Mouse (Mus musculus) natural killer cell, adult 2 months (primary cell): ENCODE results near the gene Gnao1.

ENCODE experiments used
- DNase-seq, 2 experiments: peaks; one replicate each; pipeline ENCODE4 v3.0.0; 2022; ENCODE audit warnings: low spot score in 2 of 2

Gene Gnao1

DNA sequence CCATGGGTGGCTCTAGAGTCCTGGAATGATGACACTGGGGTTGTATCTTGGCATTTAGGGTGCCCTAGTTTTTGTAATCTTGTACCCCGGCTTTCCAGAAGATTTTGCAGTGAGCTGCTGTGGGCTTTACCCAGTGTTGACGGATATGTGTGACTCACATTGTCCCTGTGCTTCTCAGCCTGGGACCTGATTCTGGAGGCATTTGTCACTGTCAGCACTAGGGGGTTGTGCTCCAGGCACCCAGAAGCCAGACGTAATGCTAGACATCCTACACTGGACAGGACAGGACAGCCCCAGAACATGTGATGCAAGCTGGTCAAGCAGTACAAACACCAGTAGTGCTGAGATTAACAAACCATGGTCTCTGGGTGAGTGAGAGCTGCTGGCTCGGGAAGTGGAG, 136.0 kb downstream of the Gnao1 start:
- DNase-seq: no peak

DNA sequence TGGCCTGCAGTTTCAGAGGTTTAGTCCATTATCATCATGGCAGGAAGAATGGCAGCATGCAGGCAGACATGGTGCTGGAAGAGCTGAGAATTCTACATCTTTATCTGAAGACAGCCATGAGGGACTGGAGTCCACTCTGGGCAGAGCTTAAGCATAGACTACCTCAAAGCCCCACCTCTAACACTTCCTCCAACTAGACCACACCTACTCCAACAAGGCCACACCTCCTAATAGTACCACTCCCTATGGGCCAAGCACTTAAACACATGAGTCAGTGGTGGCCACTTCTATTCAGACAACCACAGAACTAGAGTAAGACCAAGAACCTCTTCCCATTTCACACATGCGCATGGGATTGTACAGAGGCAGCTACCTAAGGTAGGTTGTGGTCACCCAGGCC, 136.6 kb downstream of the Gnao1 start:
- no peak for DNase-seq

DNA sequence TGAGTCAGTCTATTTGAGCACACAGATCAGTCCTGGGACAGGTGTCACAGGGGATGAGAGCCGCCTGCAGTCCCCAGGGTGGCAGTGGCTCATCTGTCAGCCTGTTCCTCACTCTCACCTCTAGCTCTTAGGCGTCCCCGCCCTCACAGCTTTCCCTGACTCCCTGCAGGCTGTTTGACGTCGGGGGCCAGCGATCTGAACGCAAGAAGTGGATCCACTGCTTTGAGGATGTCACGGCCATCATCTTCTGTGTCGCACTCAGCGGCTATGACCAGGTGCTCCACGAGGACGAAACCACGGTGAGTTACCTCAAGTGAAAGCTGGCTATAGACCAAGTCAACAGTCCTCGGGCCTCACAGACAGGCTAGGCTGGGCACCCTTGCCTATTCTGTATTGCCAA, 140.4 kb downstream of the Gnao1 start:
- DNase-seq: no peak

DNA sequence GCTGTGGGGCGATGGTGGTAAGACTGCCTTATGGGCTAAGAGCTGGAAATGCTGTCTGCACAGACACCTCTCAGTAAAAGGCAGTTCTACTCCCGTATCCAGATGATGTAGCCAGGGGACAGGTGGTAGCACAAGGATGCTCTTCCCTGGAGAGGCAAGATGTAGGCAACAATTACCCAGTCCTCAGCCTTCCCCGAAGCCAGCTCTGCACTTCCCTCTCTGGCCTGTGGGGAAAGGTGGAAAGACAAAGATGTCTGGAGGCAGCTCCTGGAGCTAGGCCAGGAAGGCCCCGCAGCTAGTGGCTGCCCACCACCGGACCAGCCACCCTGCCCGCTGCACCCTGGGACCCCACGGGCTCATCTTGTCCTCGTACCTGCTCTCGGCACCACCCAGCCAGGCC, 142.7 kb downstream of the Gnao1 start:
- DNase-seq: no peak

DNA sequence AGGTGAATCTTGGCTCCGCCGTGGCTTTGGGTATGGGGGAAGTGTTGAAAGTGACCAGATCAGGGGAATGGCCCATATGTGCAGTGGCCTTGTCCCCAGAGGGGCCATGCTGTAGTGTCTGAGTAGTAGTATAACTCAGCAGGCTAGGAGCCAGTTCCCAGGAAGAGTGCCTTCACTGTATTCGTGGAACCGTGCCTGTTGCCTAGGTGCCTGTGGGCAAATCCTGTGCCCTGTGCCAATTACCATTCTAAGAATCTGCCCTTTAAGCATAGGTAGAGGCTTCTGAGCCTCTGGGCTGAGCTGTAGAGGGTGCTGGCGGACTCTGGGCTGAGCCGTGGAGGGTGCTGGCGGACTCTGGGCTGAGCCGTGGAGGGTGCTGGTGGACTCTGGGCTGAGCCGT, 148.6 kb downstream of the Gnao1 start:
- DNase-seq: no peak

DNA sequence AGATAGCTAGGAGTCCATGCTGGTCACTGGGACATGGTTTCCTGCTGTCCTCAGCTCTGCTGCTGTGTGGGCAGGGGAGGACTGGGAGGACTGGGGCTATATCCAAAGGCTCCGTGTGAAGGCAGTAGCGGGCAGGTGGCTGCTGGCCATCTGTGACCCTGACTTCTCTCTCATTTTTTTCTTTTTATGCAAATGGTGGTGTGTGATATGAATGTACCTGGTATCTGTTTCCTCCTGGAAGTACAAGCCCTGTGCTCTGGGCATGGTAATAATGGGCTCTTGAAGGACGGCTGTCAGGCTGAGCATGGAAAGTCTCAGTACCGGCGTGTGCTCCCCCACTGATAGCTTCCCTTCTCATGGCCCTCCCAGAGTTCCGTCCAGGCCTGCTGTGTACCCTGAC, 151.1 kb downstream of the Gnao1 start:
- no peak for DNase-seq

DNA sequence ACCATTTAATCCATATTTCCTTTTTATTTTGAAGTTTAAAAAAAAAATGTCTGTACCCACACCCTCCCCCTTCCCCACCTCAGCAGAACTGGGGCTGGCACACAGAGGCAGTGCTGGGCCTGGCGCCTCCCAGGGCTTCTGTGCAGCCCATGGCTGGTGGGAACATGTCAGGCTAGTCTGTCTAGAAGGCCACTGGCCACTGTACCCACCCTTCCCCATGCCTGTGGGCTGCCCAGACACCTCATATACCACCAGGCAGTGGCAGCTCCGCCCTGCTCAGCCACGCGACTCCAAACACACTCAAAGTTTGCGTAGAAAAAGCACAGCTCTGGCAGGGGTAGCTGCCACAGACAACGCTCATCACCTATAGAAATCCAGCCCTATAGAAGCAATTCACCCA, 158.5 kb downstream of the Gnao1 start:
- DNase-seq: no peak

DNA sequence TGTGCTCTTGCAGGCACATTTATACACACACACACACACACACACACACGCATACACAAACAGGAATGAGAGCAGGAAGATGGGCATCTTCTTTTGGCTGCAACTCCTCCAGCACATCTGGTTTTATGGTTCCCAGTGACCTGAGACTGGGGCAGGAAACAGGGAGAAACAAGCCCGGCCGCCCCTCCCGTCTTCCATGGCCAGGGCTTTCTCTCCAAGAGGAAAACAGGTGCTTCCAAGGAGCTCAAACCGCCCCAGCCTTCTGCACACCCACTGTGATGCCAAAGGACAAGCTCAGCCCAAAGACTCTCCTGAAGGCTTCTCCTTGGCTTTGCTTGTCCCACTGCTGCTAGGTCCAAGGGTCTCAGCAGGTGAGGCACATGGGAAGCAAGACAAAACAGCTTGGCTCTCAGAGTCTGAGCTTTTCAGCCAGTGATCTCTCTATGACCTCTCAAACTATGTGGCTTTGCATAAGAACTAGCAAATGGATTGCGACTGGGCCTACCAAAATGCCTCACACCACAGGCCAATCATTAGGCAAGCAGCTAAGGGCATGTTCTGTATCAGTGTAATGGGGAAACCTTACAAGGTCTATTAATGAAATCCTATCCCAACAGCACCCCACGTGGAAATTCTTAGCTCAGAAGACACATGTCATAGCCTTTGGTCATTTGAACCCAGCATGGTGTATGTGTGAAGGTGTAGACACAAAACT, 160.0 kb downstream of the Gnao1 start:
- no peak for DNase-seq

DNA sequence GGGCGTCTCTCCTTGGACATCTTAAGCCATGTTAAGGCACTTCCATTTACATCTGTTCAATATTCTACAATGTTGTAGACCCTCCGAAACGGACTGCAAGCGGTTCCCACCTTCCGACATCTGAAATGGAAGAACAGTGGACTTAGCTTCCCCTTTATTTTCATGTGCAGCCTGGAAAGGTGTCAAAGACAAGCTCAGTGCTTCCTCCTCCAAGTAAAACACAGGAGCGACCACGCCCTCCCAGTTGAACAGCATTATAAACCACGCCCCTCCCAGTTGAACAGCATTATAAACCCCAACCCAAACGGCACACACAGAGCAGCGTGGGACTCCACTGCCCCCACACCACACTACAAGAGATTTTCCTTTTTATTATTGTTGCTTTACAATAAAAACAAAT, 161.7 kb downstream of the Gnao1 start:
- no peak for DNase-seq

DNA sequence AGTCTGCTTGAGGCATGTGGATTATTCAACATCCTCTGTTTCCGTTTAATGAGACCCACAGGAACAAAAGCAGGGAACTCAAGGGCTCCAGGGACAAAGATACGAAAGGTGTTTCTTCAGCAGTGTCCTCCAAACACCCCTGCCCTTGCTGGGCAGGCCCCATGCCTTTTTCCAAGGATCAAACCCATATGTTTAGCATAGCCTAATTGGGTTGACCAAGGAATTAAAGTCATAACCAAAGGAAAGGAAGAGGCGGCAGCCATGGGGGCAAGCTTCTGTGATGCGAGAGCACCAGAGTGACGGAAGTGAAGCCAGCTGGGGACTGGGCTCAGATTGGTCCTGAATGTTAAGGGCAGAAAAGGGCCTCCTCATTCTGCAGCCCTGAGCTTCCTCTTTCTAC, 162.4 kb downstream of the Gnao1 start:
- DNase-seq: no peak

DNA sequence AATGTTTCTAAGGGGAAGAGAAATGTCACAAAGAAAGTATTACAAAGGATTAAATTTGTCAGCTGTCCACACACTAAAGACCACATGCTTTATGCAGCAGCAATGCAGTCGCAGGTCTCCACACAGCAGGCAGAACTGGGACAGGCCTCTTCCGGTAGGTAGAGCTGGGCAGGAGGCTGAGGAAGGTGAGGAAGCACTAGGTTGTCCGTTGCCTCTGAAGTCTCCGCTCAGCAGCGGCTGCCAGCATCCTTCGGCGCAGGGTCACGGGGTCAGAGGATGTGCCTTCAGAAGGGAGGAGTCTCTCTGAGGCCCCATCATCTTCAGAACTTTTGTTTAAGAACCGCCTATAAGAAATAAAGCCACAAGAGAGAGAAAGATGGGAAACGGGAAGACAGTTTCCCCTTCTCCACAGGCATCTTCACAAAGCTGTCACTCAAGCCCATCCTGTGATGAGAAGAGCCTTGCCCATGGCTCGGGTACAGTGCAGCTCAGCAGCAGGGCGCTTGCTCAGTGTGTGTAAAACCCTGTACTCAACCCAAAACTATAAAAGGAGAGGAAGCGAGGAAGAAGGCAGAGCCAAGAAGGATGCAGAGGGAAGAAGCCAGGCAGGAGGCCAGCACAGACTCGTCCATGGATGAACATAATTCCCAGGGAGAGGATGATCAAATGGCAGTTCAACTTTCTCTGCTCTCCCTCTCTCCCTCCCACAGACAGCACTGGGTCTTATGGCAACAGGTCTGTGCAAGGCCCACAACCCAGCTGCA, 163.4 kb downstream of the Gnao1 start:
- no peak for DNase-seq

DNA sequence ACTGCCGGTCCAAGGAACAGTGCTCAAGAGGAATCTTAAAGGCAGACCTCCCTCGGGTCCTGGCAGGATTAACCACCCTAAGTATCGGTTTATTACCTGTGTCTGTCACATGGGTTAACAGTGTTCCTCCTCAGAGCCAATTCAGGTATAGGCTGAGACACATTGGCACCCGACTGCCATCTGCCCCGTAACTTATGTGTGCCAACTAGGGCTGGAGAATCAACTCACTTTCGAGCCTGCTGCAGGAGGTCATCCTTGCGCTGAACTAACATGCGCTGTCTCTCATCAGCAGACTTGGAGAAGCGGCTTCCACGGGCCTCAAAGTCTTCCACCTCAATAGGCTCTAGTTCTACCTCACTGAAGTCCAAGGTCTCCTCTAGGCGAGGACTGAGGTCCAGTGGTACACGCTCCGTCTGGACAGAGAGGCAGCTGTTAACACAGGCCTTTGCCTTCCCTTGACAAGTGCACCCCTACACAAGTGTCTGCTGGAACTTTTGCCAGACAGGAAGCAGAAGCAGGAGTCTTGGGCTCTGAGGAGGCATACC, 164.1 kb downstream of the Gnao1 start:
- no peak for DNase-seq

DNA sequence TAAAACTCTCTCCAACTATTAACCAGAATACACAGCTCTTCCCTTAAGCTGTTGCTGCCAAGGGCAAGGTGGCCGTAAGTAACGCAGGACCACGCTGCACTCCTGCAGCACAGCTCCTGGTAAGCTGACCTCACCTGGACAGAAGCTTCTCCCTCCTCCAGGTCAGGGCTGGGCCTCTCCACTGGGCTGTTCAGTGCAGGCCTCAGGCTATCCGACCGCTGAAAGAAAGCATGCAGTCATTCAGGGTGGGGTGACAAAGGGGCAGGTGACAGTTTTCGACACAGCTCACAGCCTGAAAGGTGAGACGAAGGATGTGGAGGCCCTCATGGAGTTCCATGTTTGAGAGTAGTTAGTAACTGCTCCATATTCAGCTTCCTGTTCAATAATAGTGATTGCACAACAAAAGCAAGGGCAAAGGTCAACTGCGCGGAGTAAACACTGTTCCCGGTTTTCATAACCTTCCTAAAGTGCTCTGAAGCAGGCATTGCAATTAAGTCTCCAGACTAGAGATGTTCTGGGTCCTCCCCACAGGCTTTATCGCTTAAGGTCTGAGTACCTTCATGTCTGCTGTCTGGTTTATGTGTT, 164.9 kb downstream of the Gnao1 start:
- DNase-seq: no peak

DNA sequence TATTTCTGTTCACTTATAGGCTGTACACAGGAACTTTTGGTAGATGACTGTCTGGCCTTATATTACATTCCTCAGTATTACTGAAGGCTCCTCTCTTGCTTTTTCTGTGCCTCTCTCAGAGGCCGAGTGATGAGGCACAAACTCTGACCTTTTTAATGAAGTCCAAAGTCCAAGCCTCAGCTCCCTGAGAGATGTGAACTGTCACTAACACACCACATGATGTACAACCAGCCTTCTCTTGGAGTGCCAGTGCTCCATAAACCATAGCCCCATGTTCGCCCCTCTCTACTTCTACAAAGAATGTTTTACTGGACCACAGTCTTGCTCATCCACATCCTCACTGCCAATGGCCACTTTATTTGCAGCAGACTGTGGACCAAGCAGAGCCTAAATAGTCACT, 165.6 kb downstream of the Gnao1 start:
- no peak for DNase-seq

DNA sequence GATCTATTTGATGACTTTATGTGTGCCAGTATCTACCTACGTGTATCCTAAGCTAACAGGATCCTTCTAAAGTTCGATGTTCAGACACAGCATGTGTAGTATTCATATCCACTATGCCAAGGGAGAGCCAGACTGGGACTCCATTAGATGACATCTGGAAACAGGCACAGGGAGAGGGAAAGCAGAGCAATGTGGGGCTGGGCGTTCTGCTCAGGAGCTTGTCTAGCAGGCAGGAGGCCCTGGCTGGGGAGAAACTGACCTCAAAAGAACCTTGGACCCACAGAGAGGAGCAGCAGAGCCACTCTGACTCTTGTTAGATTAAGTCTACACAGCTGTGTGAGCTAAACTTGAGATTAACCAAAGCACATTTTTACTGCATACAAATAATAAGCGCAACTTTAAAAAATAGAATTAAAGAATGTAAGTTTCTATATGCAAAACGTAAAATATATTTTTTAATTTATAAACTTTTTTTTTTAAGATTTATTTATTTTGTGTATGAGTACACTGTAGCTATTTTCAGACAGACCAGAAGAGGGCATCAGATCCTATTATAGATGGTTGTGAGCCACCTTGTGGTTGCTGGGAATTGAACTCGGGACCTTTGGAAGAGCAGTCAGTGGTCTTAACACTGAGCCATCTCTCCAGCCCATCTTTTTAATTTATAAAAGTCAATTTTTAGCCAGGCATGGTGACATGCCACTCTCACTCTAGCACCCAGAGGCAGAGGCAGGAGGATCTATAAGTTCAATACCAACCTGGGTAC, 166.9 kb downstream of the Gnao1 start:
- no peak for DNase-seq

DNA sequence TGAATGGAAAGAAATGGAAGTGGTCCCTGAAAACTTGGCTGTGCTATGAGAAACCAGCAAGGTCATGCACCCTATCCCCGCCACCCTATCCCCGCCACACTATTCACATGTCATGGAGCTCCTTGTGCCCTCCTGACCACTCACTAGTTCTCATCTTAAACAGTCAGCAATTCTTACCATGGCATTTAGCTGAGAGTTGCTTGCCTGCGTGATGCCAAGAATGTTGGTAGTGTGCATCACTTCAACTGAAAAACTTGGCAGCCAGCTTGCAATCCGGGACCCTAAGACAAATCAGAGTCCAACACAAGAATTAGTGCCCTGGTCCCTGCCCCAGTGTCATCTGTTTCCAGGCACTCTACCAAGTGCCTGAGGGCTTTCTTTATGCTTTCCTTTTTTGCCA, 170.4 kb downstream of the Gnao1 start:
- DNase-seq: no peak

DNA sequence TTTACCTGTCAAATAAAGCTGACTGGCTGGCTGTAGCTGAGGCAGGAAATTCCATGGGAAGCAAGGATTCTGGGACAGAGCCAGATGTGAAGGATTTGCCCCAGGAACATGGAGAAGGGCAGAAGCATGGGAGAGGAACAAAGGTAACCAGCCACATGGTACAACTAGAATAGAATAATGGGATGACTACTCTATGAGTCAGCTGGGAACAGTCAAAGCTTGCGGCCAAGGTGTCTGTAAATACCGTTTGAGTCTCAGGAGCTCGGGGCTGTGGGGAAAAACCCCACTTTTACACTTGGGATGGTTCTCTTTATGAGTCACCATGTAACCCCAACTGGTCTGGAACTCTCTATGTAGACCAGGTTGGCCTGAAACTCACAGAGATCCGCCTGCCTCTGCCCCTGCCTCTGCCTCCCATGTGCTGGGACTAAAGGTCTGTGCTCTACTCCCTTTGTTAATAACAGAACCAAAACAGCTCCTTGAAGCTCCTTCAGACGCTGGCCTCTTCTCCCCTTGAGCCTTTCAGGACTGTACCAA, 172.0 kb downstream of the Gnao1 start:
- no peak for DNase-seq

DNA sequence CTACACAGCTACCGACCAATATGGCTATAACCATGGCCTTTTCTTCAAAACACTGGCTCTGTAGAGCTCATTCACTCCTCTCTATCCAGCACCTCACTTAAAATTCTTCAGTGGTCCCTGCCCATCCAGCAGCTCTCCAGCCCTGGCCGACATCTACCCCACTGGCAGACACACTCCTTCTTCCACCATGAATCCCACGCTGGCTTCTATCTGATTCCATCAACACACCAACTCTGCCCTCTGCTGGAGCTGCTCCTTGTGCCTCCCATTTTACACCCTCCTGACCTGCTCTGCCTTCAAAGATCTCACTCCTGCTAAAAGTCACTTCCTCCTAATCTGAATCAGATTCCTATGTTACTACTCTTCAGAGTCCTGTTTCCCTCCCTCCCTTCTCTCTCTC, 174.1 kb downstream of the Gnao1 start:
- DNase-seq: no peak

DNA sequence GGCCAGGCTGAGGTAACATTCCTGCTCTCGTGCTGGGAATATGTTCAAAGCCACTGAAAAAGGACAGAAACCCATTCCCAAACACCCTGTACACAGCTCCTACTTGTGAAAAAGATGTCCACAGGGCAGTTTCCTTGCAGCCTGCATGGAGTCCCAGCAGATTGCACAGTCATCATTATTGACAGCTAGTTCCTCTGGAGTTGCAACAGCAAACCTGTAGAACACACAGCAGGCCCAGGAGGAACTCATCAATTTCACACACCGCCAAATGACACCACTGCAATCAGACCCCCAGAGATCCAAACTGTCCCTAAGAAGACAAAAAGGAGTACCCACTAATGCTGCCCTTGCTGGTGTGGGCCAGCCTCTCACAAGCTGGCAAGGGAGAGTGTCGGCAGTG, 175.0 kb downstream of the Gnao1 start:
- DNase-seq: no peak

DNA sequence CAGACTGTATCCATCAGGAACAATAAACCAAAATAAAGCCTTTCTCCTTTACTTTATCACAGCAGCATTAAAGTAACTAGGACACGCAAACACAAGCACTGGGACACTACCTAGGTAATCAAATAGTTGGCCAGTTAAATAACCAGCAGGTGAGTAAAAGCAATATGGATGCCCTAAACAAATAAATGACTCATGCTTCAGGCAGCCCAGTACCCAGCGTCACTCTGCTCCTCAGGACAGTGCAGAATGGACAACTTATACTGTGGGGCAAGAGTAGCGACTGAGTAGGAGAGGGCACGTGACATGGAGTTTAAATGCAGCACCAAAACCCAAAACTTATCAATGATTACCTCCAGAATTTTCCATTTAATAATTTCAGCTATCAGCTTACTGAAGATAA, 180.0 kb downstream of the Gnao1 start:
- DNase-seq: no peak

DNA sequence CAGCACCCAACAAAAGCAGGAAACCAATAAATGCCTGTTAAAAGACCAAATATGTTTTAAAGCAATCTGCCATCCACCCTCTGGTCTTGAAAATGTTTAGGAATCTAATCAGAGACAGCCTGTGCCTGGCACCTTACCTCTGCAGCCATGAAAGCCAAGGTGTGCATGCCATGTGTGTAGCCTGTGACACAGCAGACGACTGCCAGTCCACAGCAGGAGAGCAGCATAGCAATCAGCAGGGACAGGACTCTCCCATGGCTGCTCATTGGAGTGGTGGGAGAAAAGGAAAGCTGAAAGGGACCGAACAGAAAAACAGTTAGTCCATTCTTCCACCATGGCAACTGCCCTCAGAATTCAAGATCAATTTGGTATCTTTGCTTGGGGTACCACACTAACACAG, 189.2 kb downstream of the Gnao1 start:
- no peak for DNase-seq

DNA sequence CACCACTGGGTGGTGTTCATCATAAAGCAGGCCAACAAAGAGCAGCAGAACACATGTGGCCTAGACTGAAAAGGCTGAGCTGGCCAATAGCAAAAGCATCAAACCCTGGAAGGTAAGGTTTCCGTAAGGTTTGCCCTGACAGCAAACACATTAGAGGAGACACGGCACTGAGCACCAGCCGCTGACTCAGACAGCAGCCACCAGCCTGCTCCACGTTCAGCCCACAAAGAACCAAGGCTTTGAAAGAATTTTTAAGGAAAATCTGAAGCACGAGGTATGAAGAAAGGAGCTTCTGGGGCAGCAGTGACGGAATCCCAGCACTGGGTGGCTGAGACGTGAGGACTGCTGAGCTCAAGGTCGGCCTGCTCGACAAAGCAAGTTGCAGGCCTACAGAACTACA, 194.4 kb downstream of the Gnao1 start:
- DNase-seq: no peak
